Mouse (Mus musculus): ENCODE data around the gene Add2. TPM values are rescaled to one million over a fixed set of nuclear protein-coding genes. Genes with fewer than 3 reads are reported as not detected.
A peak's percentile ranks its signal among the peaks of the same experiment; 100 is the strongest.

Gene Add2
- polyA plus RNA-seq, 1 experiment: 0.11 TPM

DNA sequence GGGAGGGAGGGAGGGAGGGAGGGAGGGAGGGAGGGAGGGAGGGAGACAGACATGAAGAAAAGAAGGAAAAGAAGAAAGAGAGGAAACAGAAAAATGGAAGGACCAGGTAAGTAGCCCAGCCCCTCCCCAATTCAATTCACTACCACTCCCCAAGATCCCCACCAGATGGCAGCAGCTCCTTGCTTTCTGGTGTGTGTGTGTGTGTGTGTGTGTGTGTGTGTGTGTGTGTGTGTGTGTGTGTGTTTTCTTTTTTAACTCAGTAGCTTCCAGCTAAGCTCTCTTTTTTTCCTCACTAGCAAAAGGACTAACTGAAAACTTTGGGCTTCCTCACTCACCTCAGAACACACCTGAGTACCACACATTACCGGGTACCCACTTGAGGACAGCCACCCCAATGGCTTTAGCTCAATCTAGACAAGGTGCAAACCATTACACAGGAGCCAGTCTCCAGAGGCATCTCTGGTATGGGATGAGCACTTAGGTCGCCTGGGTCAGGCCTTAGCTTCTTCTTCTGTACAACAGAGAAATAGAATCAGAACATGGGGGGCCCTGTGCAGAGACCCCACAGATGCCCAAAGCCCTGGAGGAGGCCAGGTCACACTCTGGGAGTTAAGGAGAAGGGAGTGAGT, 98.6 kb downstream of the Add2 start:
- H3K27ac ChIP-seq (ENCODE audit: insufficient read depth, low read length): no peak overlapping the region
- no peaks in the 10 kb centered on the region for H3K4me1 ChIP-seq (ENCODE audit: control insufficient read depth, insufficient read depth, low read length)
- no peak overlapping the region for H3K4me3 ChIP-seq (ENCODE audit: insufficient read depth, low read length)
- TF ChIP-seq POLR2A (IDR thresholded peaks at IDR 0.05; ENCODE audit: low read depth, low read length): no peak
- peak; percentile 57; the same call in 1 of the 2 replicates for TF ChIP-seq CTCF (IDR thresholded peaks at IDR 0.05; ENCODE audit: borderline replicate concordance, insufficient read depth, low read length)

DNA sequence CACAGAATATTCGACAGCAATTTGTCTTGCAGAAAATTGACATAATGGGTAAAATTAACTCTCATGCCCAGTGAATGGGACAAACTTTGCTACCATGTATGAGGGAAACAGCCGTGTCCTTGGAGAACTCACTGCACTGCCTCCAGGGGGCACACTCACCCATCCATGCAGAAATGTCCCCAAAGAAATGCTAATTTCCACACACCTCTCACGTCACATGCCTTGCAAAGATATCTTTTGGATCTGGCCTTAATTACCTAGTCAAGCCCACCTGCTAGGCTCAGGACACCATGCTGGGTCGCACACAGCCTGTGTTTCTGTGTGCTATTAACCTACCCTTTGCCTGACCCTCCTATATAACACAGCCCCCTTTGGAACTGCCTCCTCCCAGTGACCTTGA, 100.0 kb downstream of the Add2 start:
- H3K27ac ChIP-seq (ENCODE audit: insufficient read depth, low read length): no peak overlapping the region
- no peak overlapping the region for H3K4me3 ChIP-seq (ENCODE audit: insufficient read depth, low read length)
- peak; percentile 72; the same call in 1 of the 2 replicates for TF ChIP-seq CTCF (IDR thresholded peaks at IDR 0.05; ENCODE audit: borderline replicate concordance, insufficient read depth, low read length)
- no peak for TF ChIP-seq POLR2A (IDR thresholded peaks at IDR 0.05; ENCODE audit: low read depth, low read length)
- H3K4me1 ChIP-seq (ENCODE audit: control insufficient read depth, insufficient read depth, low read length): no peaks in the 10 kb centered on the region

DNA sequence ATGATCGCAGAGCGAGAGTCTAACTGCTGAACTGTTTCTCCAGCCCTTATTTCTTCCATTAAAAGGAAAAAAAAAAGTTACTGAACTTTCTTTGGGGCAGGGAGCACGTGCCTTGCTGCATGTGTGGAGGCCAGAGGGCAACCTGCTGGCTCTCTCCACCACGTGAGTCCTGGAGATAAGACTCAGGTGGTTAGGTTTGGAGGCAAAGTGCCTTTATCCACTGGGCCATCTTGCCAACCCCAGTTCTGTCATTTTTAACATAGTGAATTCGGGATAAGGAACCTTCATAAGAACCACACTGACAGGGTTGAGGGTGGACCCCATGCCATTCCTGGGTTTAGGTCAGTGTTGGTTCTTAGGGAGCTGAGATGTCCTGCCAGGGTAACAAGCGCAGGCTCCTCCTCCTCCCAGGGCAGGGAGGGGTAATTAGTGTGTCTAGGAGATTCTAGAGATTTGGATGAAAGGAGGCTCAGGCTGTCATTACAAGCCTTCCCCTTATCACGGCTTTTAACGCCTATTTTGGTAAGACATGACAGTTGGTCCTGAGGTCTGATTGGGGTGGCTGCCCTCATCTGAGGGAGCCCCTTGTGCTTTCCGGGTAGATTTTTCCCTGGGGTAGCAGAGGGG, 101.5 kb downstream of the Add2 start:
- no peak for TF ChIP-seq CTCF (IDR thresholded peaks at IDR 0.05; ENCODE audit: borderline replicate concordance, insufficient read depth, low read length)
- TF ChIP-seq POLR2A (IDR thresholded peaks at IDR 0.05; ENCODE audit: low read depth, low read length): no peak
- no peak overlapping the region for H3K4me3 ChIP-seq (ENCODE audit: insufficient read depth, low read length)
- no peak overlapping the region for H3K27ac ChIP-seq (ENCODE audit: insufficient read depth, low read length)
- H3K4me1 ChIP-seq (ENCODE audit: control insufficient read depth, insufficient read depth, low read length): no peaks in the 10 kb centered on the region

GRCm38 (mm10) chr6:86133882-86134281, 105.4 kb downstream of the Add2 start:
- Histone ChIP-seq H3K27ac (ENCODE audit: insufficient read depth, low read length) (no peak overlapping the region), H3K4me1 (ENCODE audit: control insufficient read depth, insufficient read depth, low read length) (no peaks in the 10 kb centered on the region)
- no peak for TF ChIP-seq CTCF (IDR thresholded peaks at IDR 0.05; ENCODE audit: borderline replicate concordance, insufficient read depth, low read length)
- TF ChIP-seq POLR2A (IDR thresholded peaks at IDR 0.05; ENCODE audit: low read depth, low read length): no peak

DNA sequence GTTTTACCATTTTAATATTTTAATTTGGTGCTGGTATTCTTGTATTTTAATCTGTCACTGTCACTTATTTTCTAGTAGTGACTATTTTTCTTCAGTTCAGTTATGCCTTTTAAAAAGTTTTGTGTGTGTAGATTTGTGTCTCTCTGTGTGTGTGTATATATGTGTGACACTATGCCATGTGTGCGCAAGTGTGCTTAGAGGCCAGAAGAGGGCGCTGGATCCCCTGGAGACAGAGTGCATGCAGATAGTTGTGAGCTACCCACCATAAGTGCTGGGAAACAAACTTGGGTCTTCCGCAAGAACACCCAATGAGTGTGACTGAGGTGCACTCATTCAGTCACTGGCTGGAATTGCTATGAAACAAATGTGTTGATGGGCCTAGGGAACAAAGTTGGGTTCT, 107.7 kb downstream of the Add2 start:
- TF ChIP-seq POLR2A (IDR thresholded peaks at IDR 0.05; ENCODE audit: low read depth, low read length) (no peak), CTCF (IDR thresholded peaks at IDR 0.05; ENCODE audit: borderline replicate concordance, insufficient read depth, low read length) (no peak)
- no peak overlapping the region for H3K4me3 ChIP-seq (ENCODE audit: insufficient read depth, low read length)
- no peaks in the 10 kb centered on the region for H3K4me1 ChIP-seq (ENCODE audit: control insufficient read depth, insufficient read depth, low read length)
- H3K27ac ChIP-seq (ENCODE audit: insufficient read depth, low read length): no peak overlapping the region

More at GRCm38 (mm10) chr6:86133882-86134281, 105.4 kb downstream of the Add2 start:
- no peak overlapping the region for H3K4me3 ChIP-seq (ENCODE audit: insufficient read depth, low read length)

DNA sequence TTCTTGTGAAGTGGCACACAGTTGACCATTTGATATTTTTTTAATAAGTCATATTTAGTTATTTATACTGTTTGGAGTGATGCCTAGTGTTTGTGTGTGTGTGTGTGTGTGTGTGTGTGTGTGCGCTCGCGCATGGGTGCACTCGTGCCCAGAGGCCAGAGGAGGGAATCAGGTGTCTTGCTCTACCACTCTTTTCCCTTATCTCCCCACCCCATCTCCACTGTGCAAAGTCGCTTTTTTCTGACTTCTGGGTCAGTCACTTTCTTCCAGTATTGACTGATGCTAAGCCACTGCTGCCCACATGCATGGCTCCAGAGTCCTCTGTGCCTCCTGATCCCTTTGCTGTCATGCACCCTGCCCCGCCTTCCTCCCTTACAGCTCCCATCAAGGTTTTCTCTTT, 112.8 kb downstream of the Add2 start:
- H3K4me3 ChIP-seq (ENCODE audit: insufficient read depth, low read length): no peak overlapping the region
- no peak for TF ChIP-seq CTCF (IDR thresholded peaks at IDR 0.05; ENCODE audit: borderline replicate concordance, insufficient read depth, low read length)
- no peak for TF ChIP-seq POLR2A (IDR thresholded peaks at IDR 0.05; ENCODE audit: low read depth, low read length)
- no peaks in the 10 kb centered on the region for H3K4me1 ChIP-seq (ENCODE audit: control insufficient read depth, insufficient read depth, low read length)
- H3K27ac ChIP-seq (ENCODE audit: insufficient read depth, low read length): no peak overlapping the region

- no peak overlapping the region for H3K27ac ChIP-seq (ENCODE audit: insufficient read depth, low read length)
- no peaks in the 10 kb centered on the region for H3K4me1 ChIP-seq (ENCODE audit: control insufficient read depth, insufficient read depth, low read length)
- H3K4me3 ChIP-seq (ENCODE audit: insufficient read depth, low read length): no peak overlapping the region
- TF ChIP-seq CTCF (IDR thresholded peaks at IDR 0.05; ENCODE audit: borderline replicate concordance, insufficient read depth, low read length) (0 out of 2 replicates have a peak, but pooled peaks have one; percentile 2), POLR2A (IDR thresholded peaks at IDR 0.05; ENCODE audit: low read depth, low read length) (no peak)
Measured at GRCm38 (mm10) chr6:86141820-86142219, 113.3 kb downstream of the Add2 start.

DNA sequence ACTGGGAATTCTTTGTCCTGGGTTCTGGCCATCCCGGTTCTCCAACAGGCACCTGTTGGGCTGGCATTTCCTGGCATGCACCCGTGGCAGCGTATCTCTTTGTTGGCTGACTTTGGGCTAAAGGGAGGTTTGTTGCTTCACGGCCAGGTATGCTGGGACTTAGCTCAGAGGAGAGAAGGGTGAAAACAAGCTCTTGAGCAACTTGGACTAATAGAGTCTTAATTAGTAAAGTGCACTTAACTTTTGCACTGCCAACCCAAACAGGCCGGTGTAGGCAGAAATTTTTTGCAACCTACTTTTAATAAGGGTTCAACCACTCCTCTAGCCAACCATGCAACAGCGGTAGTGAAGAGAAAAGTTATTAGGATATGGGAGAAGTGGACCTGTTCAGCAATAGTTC, 116.5 kb downstream of the Add2 start:
- H3K27ac ChIP-seq (ENCODE audit: insufficient read depth, low read length): no peak overlapping the region
- TF ChIP-seq CTCF (IDR thresholded peaks at IDR 0.05; ENCODE audit: borderline replicate concordance, insufficient read depth, low read length): no peak
- no peak for TF ChIP-seq POLR2A (IDR thresholded peaks at IDR 0.05; ENCODE audit: low read depth, low read length)
- H3K4me1 ChIP-seq (ENCODE audit: control insufficient read depth, insufficient read depth, low read length): peaks cover 6% of the 10 kb centered on the region; the same call in 1 of the 2 replicates
- no peak overlapping the region for H3K4me3 ChIP-seq (ENCODE audit: insufficient read depth, low read length)

DNA sequence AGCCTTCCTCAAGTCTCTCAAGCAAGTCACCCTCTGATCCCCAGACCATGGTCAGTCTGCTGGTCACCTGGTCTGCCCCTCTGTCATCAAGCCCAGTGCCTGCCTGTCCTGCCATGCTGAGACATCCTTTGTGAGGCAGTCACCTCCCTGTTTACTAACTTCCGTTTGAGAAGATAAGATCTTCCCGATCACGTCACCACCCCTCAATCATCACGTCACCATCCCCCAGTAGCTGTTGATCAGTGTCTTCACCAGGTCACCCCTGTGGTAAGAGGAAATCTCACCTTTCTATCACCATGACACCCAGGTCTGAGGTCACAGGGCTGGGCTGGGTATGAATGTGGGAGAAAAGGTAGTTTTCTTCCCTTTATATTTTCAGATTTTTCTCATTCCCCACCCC, 120.0 kb downstream of the Add2 start:
- no peak overlapping the region for H3K4me3 ChIP-seq (ENCODE audit: insufficient read depth, low read length)
- no peak overlapping the region for H3K27ac ChIP-seq (ENCODE audit: insufficient read depth, low read length)
- peaks cover 6% of the 10 kb centered on the region; the same call in 1 of the 2 replicates for H3K4me1 ChIP-seq (ENCODE audit: control insufficient read depth, insufficient read depth, low read length)
- TF ChIP-seq CTCF (IDR thresholded peaks at IDR 0.05; ENCODE audit: borderline replicate concordance, insufficient read depth, low read length) (no peak), POLR2A (IDR thresholded peaks at IDR 0.05; ENCODE audit: low read depth, low read length) (no peak)

DNA sequence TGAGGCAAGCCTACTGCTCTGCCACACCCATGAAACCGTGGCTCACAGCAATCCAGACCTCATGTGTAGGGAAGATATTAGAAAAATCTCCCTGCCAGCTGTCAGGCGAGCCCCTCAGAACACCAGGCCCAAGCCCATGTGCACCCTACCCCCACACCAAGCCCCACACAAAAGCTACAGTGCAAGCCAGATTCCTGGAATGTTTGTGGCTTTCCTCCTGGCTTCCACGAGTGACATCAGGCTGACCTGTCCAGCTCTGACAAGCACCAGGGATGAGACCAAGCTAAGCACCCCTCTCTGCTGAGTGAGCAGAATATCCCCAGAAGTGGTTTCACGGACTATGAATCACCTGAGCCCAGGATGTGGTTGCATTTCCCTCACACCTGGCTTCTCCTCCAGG, 120.5 kb downstream of the Add2 start:
- H3K27ac ChIP-seq (ENCODE audit: insufficient read depth, low read length): no peak overlapping the region
- TF ChIP-seq CTCF (IDR thresholded peaks at IDR 0.05; ENCODE audit: borderline replicate concordance, insufficient read depth, low read length): no peak
- no peak for TF ChIP-seq POLR2A (IDR thresholded peaks at IDR 0.05; ENCODE audit: low read depth, low read length)
- H3K4me1 ChIP-seq (ENCODE audit: control insufficient read depth, insufficient read depth, low read length): peaks cover 6% of the 10 kb centered on the region; the same call in 1 of the 2 replicates
- H3K4me3 ChIP-seq (ENCODE audit: insufficient read depth, low read length): no peak overlapping the region

All from embryonic fibroblast, embryonic 13.5 days (primary cell).